Mouse (Mus musculus) heart, embryonic 14.5 days (tissue): ENCODE measurements at regions not wholly inside any gene's neighbourhood (a gene's known extent, or its start where the extent isn't known, plus 50 kb on each side); places are given as distances from the start of the nearest gene placed in this dataset.

ENCODE experiments used
- ATAC-seq: fragments of 200-750 bp; cut with Nextera tagmentation; 2 replicates; pipeline ENCODE4 v1.8.0; 2017; ENCODE audit warnings: low read depth, moderate TSS enrichment; ENCODE audit not compliant: insufficient number of reproducible peaks, insufficient read depth, low FRiP score
- H3K27ac ChIP-seq, 2 experiments: fragments of 200-500 bp in 1 of 2; fragments of 300-500 bp in 1 of 2; sonication (generic) in 1 of 2; replicated peaks in 1 of 2; 2 replicates each; pipeline ENCODE4 v1.5.1; 2012 to 2014; ENCODE audit warnings: low read depth in 2 of 2, low read length in 2 of 2, control low read depth in 1 of 2, mild to moderate bottlenecking in 1 of 2, mixed read lengths in 1 of 2; ENCODE audit not compliant: control insufficient read depth in 1 of 2, insufficient read depth in 1 of 2
- H3K27me3 ChIP-seq: fragments of 300-500 bp; sonication (generic); 2 replicates; pipeline ENCODE4 v1.6.1; 2014; ENCODE audit warnings: mild to moderate bottlenecking, low read length, control low read depth; ENCODE audit not compliant: control insufficient read depth, insufficient read depth
- H3K36me3 ChIP-seq: fragments of 300-500 bp; sonication (generic); 2 replicates; pipeline ENCODE4 v1.6.1; 2014; ENCODE audit warnings: mild to moderate bottlenecking, control low read depth, low read length, mixed read lengths; ENCODE audit not compliant: control insufficient read depth, insufficient read depth
- H3K4me1 ChIP-seq, 2 experiments: fragments of 200-500 bp in 1 of 2; fragments of 300-500 bp in 1 of 2; sonication (generic) in 1 of 2; 2 replicates each; pipeline ENCODE4 v1.6.1; 2012 to 2014; ENCODE audit warnings: low read length in 2 of 2, control low read depth in 1 of 2, mixed read lengths in 1 of 2; ENCODE audit not compliant: control insufficient read depth in 2 of 2, insufficient read depth in 2 of 2
- H3K4me2 ChIP-seq: fragments of 300-500 bp; sonication (generic); 2 replicates; pipeline ENCODE4 v1.6.1; 2014; ENCODE audit warnings: mild to moderate bottlenecking, low read length
- H3K4me3 ChIP-seq, 2 experiments: fragments of 200-500 bp in 1 of 2; fragments of 300-500 bp in 1 of 2; sonication (generic) in 1 of 2; 2 replicates each; pipeline ENCODE4 v1.5.1; 2012 to 2014; ENCODE audit warnings: low read length in 2 of 2, mild to moderate bottlenecking in 2 of 2, control low read depth in 1 of 2, low read depth in 1 of 2, moderate library complexity in 1 of 2; ENCODE audit not compliant: control insufficient read depth in 1 of 2, insufficient read depth in 1 of 2
- H3K9ac ChIP-seq: fragments of 300-500 bp; sonication (generic); 2 replicates; pipeline ENCODE4 v1.6.1; 2014; ENCODE audit warnings: mild to moderate bottlenecking, low read length
- H3K9me3 ChIP-seq: fragments of 300-500 bp; sonication (generic); 2 replicates; pipeline ENCODE4 v1.6.1; 2016; ENCODE audit warnings: low read length, control low read depth; ENCODE audit not compliant: control insufficient read depth
- WGBS: fragments of 180-500 bp; shearing (Covaris S2); extraction: QIAGEN DNeasy Blood & Tissue Kit; methylation state at CpG from one replicate; pipeline ENCODE4 v1.1.7; 2014; 5-methylcytosine and 5-hydroxymethylcytosine counted together

GRCm38 (mm10) chr7:124455659-124456058 lies 473.0 kb downstream of the Hs3st4 start:
- H3K27me3 ChIP-seq: no peaks in the 10 kb centered on the region
- no peak overlapping the region for H3K4me2 ChIP-seq
- no peak overlapping the region for H3K27ac ChIP-seq
- 82% methylated on average over 3 of the region's 3 CpGs for WGBS
- no peak overlapping the region for H3K9ac ChIP-seq
- no peaks in the 10 kb centered on the region for H3K36me3 ChIP-seq
- H3K9me3 ChIP-seq: no peaks in the 10 kb centered on the region
- H3K4me1 ChIP-seq: no peaks in the 10 kb centered on the region
- H3K4me3 ChIP-seq: no peak overlapping the region
- ATAC-seq: no peak

DNA sequence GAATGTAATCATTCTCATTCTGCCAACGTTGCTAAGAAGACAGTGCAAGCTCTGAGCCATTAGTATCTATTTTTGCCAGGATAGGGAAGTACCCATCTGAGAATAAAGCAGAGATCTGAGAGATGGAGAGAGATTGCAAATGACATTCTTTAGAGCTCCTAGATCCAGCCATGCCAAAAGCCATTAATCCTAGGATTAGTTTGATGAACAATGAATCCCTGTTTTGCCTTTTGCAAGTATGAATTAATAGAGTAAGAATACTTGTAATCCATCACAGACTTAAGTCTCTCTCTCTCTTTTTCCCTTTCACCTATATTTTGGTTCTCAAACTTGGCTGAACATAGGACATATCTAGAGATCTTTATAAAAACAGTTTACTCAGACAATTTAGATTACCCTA lies 504.7 kb downstream of the Hs3st4 start:
- Histone ChIP-seq H3K4me1 (no peaks in the 10 kb centered on the region), H3K9ac (no peak overlapping the region), H3K9me3 (no peaks in the 10 kb centered on the region), H3K27me3 (no peaks in the 10 kb centered on the region), H3K36me3 (no peaks in the 10 kb centered on the region), H3K4me3 (no peak overlapping the region), H3K4me2 (no peak overlapping the region), H3K27ac (no peak overlapping the region)
- WGBS: 37% methylated on average over 1 of the region's 1 CpGs
- no peak for ATAC-seq

DNA sequence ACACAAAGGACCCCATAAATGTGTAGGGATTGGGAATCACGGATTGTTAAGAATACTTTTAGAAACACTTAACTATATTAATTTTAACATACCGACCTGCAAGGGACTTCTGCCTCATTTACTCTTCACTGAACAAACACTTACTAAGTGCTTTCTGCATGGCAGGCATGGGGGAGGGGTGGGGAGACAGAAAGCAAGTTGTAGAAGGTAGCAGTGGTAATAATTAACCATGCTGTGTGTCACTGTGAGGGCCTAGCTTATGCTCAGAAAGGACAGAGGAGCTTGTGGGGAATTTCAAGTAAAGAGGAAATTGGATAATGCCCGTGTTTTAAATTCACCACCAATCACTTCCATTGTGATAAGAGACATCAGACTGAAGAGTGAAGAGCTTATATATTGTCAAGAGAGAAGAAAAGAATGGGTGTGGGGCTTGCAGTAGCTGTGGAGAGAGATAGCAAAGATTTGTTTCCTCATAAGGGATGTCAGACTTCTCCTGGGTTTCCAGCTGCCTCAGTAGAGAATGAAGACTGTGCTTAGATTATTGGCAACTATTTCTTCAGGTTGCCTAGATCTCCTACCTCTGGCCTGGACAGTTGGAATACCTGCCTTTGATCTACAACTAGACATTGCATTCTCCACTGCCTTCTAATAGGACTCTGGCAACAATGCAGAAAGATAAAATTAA lies 508.6 kb downstream of the Hs3st4 start:
- Histone ChIP-seq H3K27me3 (no peaks in the 10 kb centered on the region), H3K9me3 (no peaks in the 10 kb centered on the region), H3K27ac (no peak overlapping the region), H3K4me2 (no peak overlapping the region), H3K36me3 (no peaks in the 10 kb centered on the region), H3K4me3 (no peak overlapping the region), H3K4me1 (no peaks in the 10 kb centered on the region), H3K9ac (no peak overlapping the region)
- ATAC-seq: no peak
- WGBS: 49% methylated on average over 3 of the region's 3 CpGs

DNA sequence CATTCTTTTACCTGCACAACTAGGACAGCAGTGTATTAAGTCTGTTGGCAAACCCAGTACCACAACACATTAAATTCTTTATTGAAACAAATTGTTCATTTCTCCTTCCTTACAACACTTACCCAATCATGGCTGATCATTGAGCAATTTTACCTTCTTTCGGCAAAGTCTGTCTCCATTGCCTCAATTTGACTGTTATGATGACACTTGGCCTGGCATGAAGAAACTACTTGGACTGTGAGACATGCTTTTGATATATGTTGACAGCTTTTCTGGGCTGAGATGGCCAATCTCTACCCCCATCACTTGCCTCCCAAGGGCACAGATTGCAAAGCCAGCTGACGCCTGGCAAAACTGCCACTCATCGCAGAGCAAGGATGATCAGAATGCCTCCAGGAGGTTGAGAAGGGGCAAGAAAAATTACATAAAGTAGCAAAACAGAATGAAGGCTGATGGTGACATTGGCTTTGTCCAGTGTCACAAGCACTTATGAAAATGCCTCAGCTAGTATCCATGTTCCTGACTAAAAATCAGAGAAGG lies 509.3 kb downstream of the Hs3st4 start:
- H3K9ac ChIP-seq: no peak overlapping the region
- no peak overlapping the region for H3K4me2 ChIP-seq
- no peak overlapping the region for H3K27ac ChIP-seq
- no peaks in the 10 kb centered on the region for H3K27me3 ChIP-seq
- H3K36me3 ChIP-seq: no peaks in the 10 kb centered on the region
- no peak for ATAC-seq
- no peak overlapping the region for H3K4me3 ChIP-seq
- WGBS: 94% methylated on average over 3 of the region's 3 CpGs
- H3K9me3 ChIP-seq: no peaks in the 10 kb centered on the region
- no peaks in the 10 kb centered on the region for H3K4me1 ChIP-seq

DNA sequence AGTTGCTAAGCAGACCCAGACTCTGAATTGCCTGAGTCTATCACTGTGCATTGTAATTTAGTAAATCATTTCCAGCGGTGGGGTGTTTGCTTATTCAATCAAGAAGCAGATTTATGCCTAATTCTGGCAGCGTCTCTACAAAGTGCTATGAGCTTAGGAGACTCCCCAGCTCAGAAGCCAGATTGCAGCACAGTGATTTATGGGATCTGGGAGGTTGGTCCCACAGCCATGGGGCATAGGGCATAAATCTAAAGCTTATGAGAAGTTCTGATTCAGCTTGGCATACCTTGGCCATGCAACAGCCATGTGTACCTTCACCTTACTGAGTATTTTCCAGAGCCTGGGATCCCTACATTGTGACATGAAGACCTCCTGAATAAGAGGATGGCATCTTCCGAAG lies 518.0 kb downstream of the Hs3st4 start:
- Histone ChIP-seq H3K4me2 (no peak overlapping the region), H3K9ac (no peak overlapping the region), H3K9me3 (no peaks in the 10 kb centered on the region), H3K27me3 (no peaks in the 10 kb centered on the region), H3K27ac (no peak overlapping the region), H3K4me1 (no peaks in the 10 kb centered on the region), H3K4me3 (no peak overlapping the region), H3K36me3 (no peaks in the 10 kb centered on the region)
- WGBS: 71% methylated on average over 3 of the region's 3 CpGs
- ATAC-seq: no peak

DNA sequence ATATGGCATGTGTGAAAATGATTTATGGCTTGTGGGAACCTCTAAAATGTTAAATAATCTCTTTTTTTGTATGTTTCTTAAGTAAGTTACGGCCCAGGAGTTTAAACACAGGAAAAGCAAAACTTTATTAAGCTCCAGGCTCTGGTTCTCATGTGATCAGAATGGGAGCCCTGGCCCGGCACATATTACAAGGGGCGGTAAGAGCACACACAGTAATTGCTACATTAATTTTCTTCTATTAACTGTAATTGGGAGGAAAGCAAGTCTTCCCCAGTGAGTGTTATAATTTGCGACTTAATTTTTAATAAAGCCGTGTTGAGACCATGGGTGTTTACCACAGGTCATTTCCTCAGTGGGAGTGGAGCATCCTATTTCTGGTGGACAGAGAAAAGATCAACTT lies 520.1 kb downstream of the Hs3st4 start:
- no peak for ATAC-seq
- Histone ChIP-seq H3K4me1 (no peaks in the 10 kb centered on the region), H3K36me3 (no peaks in the 10 kb centered on the region), H3K4me2 (no peak overlapping the region), H3K9me3 (no peaks in the 10 kb centered on the region), H3K4me3 (no peak overlapping the region), H3K27ac (no peak overlapping the region), H3K27me3 (no peaks in the 10 kb centered on the region), H3K9ac (no peak overlapping the region)
- WGBS: 87% methylated on average over 5 of the region's 5 CpGs

DNA sequence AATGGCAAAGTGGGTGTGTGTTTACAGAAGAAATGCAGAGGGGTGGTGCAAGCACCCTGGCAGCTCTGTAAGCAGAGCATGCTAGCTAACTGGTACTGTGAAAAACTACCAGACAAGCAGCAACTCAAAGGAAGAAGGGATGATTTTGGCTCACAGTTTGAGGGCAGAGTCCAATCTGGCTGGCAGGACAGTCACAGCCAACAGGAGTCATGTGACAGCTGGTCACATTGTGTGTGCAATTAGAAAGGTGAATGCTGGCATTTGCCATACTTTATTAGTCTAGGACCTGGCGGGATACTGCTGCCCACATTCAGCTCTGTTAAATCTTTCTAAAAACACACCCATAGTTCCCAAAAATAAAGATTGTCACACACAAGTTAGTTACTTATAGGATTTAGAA lies 566.4 kb downstream of the Hs3st4 start:
- no peak overlapping the region for H3K4me3 ChIP-seq
- H3K9me3 ChIP-seq: peaks cover 3% of the 10 kb centered on the region; the same call in 1 of the 2 replicates
- no peaks in the 10 kb centered on the region for H3K36me3 ChIP-seq
- no peak overlapping the region for H3K9ac ChIP-seq
- no peaks in the 10 kb centered on the region for H3K4me1 ChIP-seq
- no peak overlapping the region for H3K4me2 ChIP-seq
- ATAC-seq: no peak
- H3K27ac ChIP-seq: no peak overlapping the region
- H3K27me3 ChIP-seq: no peaks in the 10 kb centered on the region
- WGBS: 67% methylated on average over 1 of the region's 1 CpGs

DNA sequence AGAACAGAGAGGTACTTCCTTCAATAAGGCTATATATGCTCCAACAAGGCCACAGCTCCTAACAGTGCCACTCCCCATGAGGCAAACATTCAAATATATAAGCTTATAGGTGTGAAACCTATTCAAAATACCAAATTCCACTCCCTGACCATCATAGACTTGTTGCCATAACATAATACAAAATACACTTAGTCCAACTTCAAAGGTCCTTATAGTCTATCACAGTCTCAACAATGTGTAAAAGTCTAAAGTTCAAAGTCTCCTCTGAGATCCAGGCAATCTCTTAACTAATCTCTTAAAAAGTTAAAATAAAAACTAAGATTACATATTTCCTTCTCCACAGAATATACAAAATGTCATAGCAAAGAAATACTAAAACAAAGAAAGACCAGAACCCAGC lies 574.5 kb downstream of the Hs3st4 start:
- Histone ChIP-seq H3K27me3 (no peaks in the 10 kb centered on the region), H3K9me3 (peaks cover 3% of the 10 kb centered on the region; the same call in 1 of the 2 replicates), H3K4me1 (no peaks in the 10 kb centered on the region), H3K36me3 (no peaks in the 10 kb centered on the region), H3K27ac (no peak overlapping the region), H3K9ac (no peak overlapping the region), H3K4me2 (no peak overlapping the region), H3K4me3 (no peak overlapping the region)
- no peak for ATAC-seq
